Mouse (Mus musculus) hindbrain, embryonic 16.5 days (tissue): Measurements from ENCODE around the gene Man1a. TPM values are rescaled to one million over a fixed set of nuclear protein-coding genes. Genes with fewer than 3 reads are reported as not detected.
A peak's percentile ranks its signal among the peaks of the same experiment; 100 is the strongest.

Source experiments
- ATAC-seq: fragments of 200-750 bp; cut with Nextera tagmentation; 2 replicates; pipeline ENCODE4 v1.8.0; 2017; ENCODE audit warnings: moderate TSS enrichment, moderate library complexity
- H3K27ac ChIP-seq: fragments of 300-500 bp; sonication (generic); 2 replicates; pipeline ENCODE4 v1.5.1; 2014; ENCODE audit warnings: low read depth, mild to moderate bottlenecking, control low read depth, low read length, moderate library complexity
- H3K27me3 ChIP-seq: fragments of 300-500 bp; sonication (generic); replicated peaks from 2 replicates; pipeline ENCODE4 v1.6.1; 2014; ENCODE audit warnings: low read length; ENCODE audit not compliant: control insufficient read depth, insufficient read depth
- H3K36me3 ChIP-seq: fragments of 300-500 bp; sonication (generic); 2 replicates; pipeline ENCODE4 v1.6.1; 2014; ENCODE audit warnings: mild to moderate bottlenecking, low read length, moderate library complexity, mixed read lengths; ENCODE audit not compliant: control insufficient read depth, insufficient read depth
- H3K4me1 ChIP-seq: fragments of 300-500 bp; sonication (generic); 2 replicates; pipeline ENCODE4 v1.6.1; 2014; ENCODE audit warnings: low read depth, low read length; ENCODE audit not compliant: control insufficient read depth, insufficient read depth
- H3K4me2 ChIP-seq: fragments of 300-500 bp; sonication (generic); 2 replicates; pipeline ENCODE4 v1.6.1; 2014; ENCODE audit warnings: mild to moderate bottlenecking, low read length, control low read depth, moderate library complexity
- H3K4me3 ChIP-seq: fragments of 300-500 bp; sonication (generic); 2 replicates; pipeline ENCODE4 v1.5.1; 2014; ENCODE audit warnings: mild to moderate bottlenecking, low read length, control low read depth, moderate library complexity
- H3K9ac ChIP-seq: fragments of 300-500 bp; sonication (generic); 2 replicates; pipeline ENCODE4 v1.6.1; 2014; ENCODE audit warnings: low read depth, mild to moderate bottlenecking, control low read depth, low read length, moderate library complexity
- H3K9me3 ChIP-seq: fragments of 300-500 bp; sonication (generic); 2 replicates; pipeline ENCODE4 v1.6.1; 2014; ENCODE audit warnings: mild to moderate bottlenecking, low read length, moderate library complexity; ENCODE audit not compliant: control insufficient read depth
- WGBS: fragments of 180-500 bp; shearing (Covaris S2); extraction: QIAGEN DNeasy Blood & Tissue Kit; methylation state at CpG from one replicate; pipeline ENCODE4 v1.1.7; 2014; 5-methylcytosine and 5-hydroxymethylcytosine counted together
- polyA plus RNA-seq: library from polyadenylated mRNA; unstranded; fragments of >200 nt; fragmentation: Nextera tagmentation; extraction: Ambion mirVana; gene quantifications from 2 replicates; pipeline ENCODE4 v1.2.1, GENCODE M21; 2015

The Man1a gene
- polyA plus RNA-seq, 1 experiment from 2014 or later = 4.1 TPM

DNA sequence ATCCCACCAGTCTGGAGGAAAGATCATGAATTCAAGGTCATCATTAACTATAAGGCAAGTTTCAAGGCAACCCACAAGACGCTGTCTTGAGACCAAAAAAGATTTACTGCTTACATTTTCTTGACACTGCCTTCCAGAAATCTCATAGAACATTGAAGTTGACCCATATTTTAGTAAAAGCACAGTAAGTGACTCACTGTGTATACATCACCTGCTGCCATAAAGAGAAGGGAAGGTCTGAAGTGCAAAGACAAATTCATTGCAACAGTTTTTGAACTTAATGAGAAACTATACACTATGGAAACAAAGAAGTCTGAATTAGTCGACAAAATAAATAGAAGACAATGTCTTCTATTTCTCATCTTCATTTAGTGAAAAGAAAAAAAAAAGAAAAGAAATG lies 8.7 kb upstream of the Man1a start:
- Histone ChIP-seq H3K4me1 (no peaks in the 10 kb centered on the region), H3K4me2 (no peak overlapping the region), H3K27ac (no peak overlapping the region), H3K9ac (no peak overlapping the region), H3K36me3 (no peaks in the 10 kb centered on the region), H3K9me3 (no peaks in the 10 kb centered on the region), H3K4me3 (no peak overlapping the region), H3K27me3 (no peaks in the 10 kb centered on the region)
- WGBS = 82% methylated on average over 2 of the region's 2 CpGs
- no peak for ATAC-seq

DNA sequence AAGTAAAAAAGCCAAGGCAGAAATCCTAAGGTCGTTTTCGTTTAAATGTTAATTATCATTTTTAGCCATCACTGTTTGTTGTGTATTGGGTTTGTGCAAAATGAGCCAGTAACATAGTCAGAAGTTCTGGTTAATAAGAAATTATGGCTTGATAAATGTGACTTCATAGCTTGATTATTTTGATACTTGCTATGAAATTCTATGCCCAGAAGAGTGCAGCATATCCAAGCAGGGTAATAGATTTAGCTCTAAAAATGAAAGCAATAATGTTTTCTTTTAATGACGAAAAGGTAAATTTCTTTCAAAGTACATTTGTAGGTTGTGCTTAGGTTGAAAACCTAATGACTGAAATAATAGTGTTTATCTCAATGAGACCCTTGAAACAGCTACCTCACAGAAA lies 596 bp upstream of the Man1a start:
- H3K27me3 ChIP-seq = no peaks in the 10 kb centered on the region
- no peak overlapping the region for H3K4me3 ChIP-seq
- H3K9ac ChIP-seq = no peak overlapping the region
- no peaks in the 10 kb centered on the region for H3K36me3 ChIP-seq
- peak overlapping the region; percentile 99; the same call in 1 of the 2 replicates for H3K4me2 ChIP-seq
- no peaks in the 10 kb centered on the region for H3K9me3 ChIP-seq
- no peak overlapping the region for H3K27ac ChIP-seq
- 63% methylated on average over 3 of the region's 3 CpGs for WGBS
- H3K4me1 ChIP-seq = peaks cover 5% of the 10 kb centered on the region
- ATAC-seq = no peak

DNA sequence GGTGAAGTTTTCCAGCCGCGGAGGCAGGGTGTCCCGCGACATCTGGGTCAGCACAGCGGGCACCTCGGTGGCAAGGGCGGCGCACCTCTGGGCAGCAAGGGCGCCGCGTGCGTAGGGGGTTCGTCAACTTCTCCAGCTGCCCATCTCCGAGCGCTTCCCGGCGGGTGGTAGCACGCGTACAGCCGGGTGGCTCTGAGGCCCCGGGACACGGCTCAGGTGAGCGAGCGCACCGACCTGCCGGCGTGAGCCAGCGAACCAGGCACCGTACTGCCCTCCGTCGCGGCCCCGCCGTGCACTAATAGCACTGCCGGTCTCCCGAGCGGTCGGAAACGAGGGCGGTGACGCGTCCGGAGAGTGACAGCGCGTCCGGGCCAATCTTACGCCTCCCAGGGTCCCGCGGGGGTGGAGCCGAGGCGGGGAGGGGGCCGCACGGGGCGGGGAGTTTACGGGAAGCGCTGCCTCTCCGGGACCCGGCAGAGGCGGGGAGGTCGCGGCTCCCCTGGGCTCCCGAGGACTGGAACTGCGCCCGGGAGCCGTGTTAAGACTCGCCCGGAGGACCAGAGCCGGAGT lies 883 bp downstream of the Man1a start:
- Histone ChIP-seq H3K36me3 (no peaks in the 10 kb centered on the region), H3K9ac (peak overlapping the region; percentile 79), H3K4me1 (peaks cover 5% of the 10 kb centered on the region), H3K4me2 (peak overlapping the region; percentile 99), H3K4me3 (peak overlapping the region; percentile 88), H3K27me3 (no peaks in the 10 kb centered on the region), H3K27ac (peak overlapping the region; percentile 59), H3K9me3 (no peaks in the 10 kb centered on the region)
- ATAC-seq = peak; percentile 98
- WGBS = under 1% methylated on average over 65 of the region's 68 CpGs

DNA sequence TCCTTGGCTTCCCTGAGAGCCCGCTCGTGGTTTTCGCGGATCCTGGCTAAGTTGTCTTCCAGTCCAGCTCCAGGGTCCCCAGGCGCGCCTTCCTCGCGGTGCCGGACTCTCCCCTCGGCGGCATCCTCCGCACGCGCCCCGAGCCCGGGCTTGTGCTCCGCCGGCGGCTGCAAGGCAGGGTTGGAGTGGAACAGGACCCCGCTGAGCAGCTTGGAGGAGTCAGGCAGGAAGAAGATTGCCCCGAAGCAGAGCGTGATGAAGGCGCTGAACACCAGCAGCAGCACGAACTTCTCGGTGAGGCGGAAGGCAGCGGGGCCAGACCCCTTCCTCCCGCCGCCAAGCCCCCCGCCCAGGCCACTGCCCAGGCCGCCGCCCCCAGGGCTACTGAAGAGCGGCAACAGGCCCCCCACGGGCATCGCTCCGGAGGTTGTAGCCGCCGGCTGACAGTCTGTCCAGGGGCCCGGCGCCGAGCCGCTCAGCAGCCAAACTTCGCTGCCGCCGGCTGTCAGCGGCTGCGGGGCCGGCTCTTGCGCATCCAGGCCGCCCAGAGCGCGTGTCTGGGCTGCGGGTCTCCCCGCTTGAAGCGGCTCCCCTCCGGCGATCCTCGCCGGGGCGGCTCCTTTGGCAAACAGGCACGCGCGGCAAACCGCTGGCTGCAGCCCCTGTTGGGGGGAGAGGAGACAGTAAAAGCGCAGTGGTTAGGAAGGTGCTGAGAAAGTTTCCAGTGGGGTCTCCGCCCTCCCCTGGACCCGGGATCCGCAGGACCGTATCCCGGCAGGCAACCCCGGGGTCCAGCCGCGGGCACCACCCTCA lies 1.6 kb downstream of the Man1a start:
- Histone ChIP-seq H3K27me3 (no peaks in the 10 kb centered on the region), H3K9ac (peak overlapping the region; percentile 79), H3K4me2 (peak overlapping the region; percentile 99), H3K9me3 (no peaks in the 10 kb centered on the region), H3K27ac (peak overlapping the region; percentile 59), H3K4me1 (peaks cover 5% of the 10 kb centered on the region), H3K4me3 (peak overlapping the region; percentile 88), H3K36me3 (no peaks in the 10 kb centered on the region)
- under 1% methylated on average over 67 of the region's 73 CpGs for WGBS
- peak; percentile 62 for ATAC-seq

DNA sequence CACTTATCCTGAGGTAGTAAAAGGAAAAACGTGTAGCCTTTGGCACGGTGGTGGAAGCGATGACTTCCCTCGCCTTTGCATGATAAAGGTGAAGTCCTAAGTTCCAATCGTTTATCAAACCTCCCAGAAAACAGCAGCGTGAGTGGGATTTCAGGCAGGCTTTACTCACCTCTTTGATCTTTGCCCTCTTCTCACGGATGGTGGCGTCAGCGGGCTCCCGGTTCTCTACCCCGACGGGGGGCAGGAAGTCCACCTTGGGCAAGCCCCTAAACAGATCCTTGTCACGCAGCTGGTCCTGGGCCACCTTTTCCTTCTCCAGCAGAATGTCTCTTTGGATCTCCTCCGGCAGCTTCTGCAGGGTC lies 2.2 kb downstream of the Man1a start:
- Histone ChIP-seq H3K36me3 (no peaks in the 10 kb centered on the region), H3K4me2 (peak overlapping the region; percentile 99), H3K27ac (no peak overlapping the region; the same call in 1 of the 2 replicates), H3K4me3 (peak overlapping the region; percentile 88), H3K27me3 (no peaks in the 10 kb centered on the region), H3K9me3 (no peaks in the 10 kb centered on the region), H3K9ac (peak overlapping the region; percentile 79), H3K4me1 (peaks cover 5% of the 10 kb centered on the region)
- WGBS = 1% methylated on average over 14 of the region's 14 CpGs
- no peak for ATAC-seq

DNA sequence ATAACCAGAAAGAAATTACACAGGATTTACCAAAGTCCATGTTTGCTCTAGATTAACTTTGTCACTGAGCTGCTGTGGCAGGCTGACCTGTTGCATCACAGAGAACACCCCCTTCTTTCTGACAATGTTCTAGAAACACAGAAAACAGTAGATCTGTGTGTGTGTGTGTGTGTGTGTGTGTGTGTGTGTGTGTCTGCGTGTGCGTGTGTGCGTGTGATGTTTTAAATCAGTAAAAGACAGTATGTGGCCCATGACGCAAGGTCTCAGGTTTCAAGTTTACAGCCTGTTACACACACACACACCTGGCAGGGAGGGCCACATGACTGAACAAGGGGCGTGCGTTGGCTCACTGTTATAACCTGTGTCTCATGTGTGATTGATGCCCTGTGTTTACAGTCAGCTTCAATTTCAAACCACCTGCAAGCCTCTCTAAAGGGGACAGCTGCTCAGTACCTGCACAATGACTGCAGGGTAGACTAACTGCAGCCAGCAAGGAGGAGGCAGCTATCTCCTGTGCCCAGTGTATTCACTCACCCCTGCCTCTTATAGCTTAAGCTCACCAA lies 2.7 kb downstream of the Man1a start:
- 70% methylated on average over 6 of the region's 6 CpGs for WGBS
- peak overlapping the region; percentile 99 for H3K4me2 ChIP-seq

DNA sequence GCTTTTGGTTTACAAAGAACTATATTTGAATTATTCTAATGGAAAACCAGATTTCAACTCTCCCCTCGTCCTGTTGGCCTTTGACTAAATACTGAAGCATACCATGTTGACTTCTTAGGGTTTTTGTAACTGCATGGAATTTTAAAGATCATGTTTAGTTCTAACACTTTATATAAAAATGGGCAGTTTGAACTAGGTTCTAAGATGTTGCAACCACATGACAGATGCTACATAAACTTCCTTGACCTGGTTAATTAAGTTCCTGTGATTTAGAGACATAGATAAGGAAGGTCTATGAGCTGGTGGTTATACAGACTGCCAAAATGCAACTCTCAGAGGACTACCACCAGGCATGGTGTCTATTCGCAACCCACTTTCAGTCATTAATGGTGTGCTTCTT lies 4.1 kb downstream of the Man1a start:
- peaks cover 5% of the 10 kb centered on the region for H3K4me1 ChIP-seq
- H3K27ac ChIP-seq = no peak overlapping the region
- no peak overlapping the region for H3K9ac ChIP-seq
- H3K4me3 ChIP-seq = peak overlapping the region; percentile 88
- 88% methylated on average over 2 of the region's 2 CpGs for WGBS
- H3K27me3 ChIP-seq = no peaks in the 10 kb centered on the region
- peak overlapping the region; percentile 99 for H3K4me2 ChIP-seq
- H3K36me3 ChIP-seq = no peaks in the 10 kb centered on the region
- no peaks in the 10 kb centered on the region for H3K9me3 ChIP-seq
- ATAC-seq = no peak

More for the DNA sequence above, 2.7 kb downstream of the Man1a start:
- Histone ChIP-seq H3K27me3 (no peaks in the 10 kb centered on the region), H3K36me3 (no peaks in the 10 kb centered on the region), H3K9me3 (no peaks in the 10 kb centered on the region), H3K4me3 (peak overlapping the region; percentile 88), H3K9ac (peak overlapping the region; percentile 15; the same call in 1 of the 2 replicates), H3K4me1 (peaks cover 5% of the 10 kb centered on the region), H3K27ac (no peak overlapping the region)
- ATAC-seq = no peak

DNA sequence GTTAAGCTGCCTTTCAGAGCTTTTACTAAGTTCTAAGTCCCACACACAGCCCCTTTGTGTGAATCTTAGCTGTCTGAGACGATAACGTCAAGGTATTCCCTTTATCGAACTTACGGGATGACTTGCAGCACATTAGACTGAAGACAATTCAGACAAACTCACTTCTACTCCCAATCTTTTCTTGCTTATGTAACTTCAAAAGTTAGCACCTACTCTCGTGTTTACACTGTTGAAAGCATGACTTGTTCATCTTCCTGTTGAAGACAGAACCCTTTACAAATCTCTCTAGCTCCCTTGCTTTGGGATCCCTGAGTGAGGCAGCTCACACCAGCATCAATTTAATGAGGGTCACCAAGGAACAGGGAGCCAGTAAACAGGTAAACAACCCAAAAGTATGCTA lies 5.9 kb downstream of the Man1a start:
- no peaks in the 10 kb centered on the region; the same call in 1 of the 2 replicates for H3K4me1 ChIP-seq
- no peaks in the 10 kb centered on the region for H3K9me3 ChIP-seq
- H3K27ac ChIP-seq = no peak overlapping the region
- no peak for ATAC-seq
- 90% methylated on average over 5 of the region's 5 CpGs for WGBS
- no peaks in the 10 kb centered on the region for H3K36me3 ChIP-seq
- no peak overlapping the region for H3K9ac ChIP-seq
- no peaks in the 10 kb centered on the region for H3K27me3 ChIP-seq
- peak overlapping the region; percentile 39 for H3K4me2 ChIP-seq
- H3K4me3 ChIP-seq = no peak overlapping the region

DNA sequence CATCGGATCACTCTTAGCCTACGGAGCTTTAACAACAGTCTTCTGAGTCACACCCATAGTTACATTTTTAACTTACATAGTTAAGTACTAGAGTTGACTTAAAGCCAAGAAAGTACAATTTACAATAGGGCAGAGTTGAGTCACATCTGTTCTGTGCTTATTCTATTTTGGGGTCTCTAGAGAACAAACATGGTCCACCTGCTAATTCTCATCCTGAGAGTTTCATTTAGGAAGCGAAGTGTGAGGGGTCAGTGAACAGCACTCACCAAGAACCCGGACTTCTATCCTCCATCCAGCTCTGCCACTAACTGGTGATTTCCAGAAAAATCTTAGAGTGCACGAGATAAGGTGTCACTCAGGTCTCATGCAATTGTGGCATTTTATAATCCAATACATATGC lies 7.0 kb downstream of the Man1a start:
- no peak for ATAC-seq
- Histone ChIP-seq H3K27me3 (no peaks in the 10 kb centered on the region), H3K4me1 (no peaks in the 10 kb centered on the region; the same call in 1 of the 2 replicates), H3K4me3 (no peak overlapping the region), H3K9ac (no peak overlapping the region), H3K36me3 (no peaks in the 10 kb centered on the region), H3K4me2 (no peak overlapping the region), H3K9me3 (no peaks in the 10 kb centered on the region), H3K27ac (no peak overlapping the region)
- 95% methylated on average over 5 of the region's 5 CpGs for WGBS
